Mouse (Mus musculus) activated CD4-positive, CD25-positive, alpha-beta regulatory T cell, adult 4 months (primary cell): ENCODE measurements around the gene Mepce. TPM values are rescaled to one million over a fixed set of nuclear protein-coding genes. Genes with fewer than 3 reads are reported as not detected.

Source experiments
- ATAC-seq: one replicate; pipeline ENCODE4 v1.8.0; 2017
- polyA plus RNA-seq, 2 experiments: library from polyadenylated mRNA; unstranded; fragments of 100-300 nt; shearing (Covaris generic); gene quantifications; one replicate each; pipeline ENCODE4 v1.2.1; 2017

Gene Mepce
- polyA plus RNA-seq, 2 experiments from 2014 or later, result 22.4 to 26.9 TPM

GRCm38 (mm10) chr5:137786109-137786942 lies 1.1 kb downstream of the Mepce start:
- ATAC-seq, result peak; percentile 72

GRCm38 (mm10) chr5:137785164-137786031 lies 2.1 kb downstream of the Mepce start:
- peak; percentile 0 for ATAC-seq

- ATAC-seq, result no peak
Measured at GRCm38 (mm10) chr5:137784546-137784945, 2.9 kb downstream of the Mepce start.

- ATAC-seq, result no peak
Measured at GRCm38 (mm10) chr5:137783901-137784540, 3.4 kb downstream of the Mepce start.

GRCm38 (mm10) chr5:137782776-137783522 lies 4.5 kb downstream of the Mepce start:
- ATAC-seq, result no peak

- no peak for ATAC-seq
Measured at GRCm38 (mm10) chr5:137781661-137782060, 5.8 kb downstream of the Mepce start.

GRCm38 (mm10) chr5:137779053-137779933 lies 8.2 kb downstream of the Mepce start:
- peak; percentile 20 for ATAC-seq

- peak; percentile 95 for ATAC-seq
Measured at GRCm38 (mm10) chr5:137778635-137779034, 8.8 kb downstream of the Mepce start, which contains the start of gene Ppp1r35. Gene Ppp1r35 (plus strand): TSS chr5:137778849.

GRCm38 (mm10) chr5:137777267-137777845 lies 10.1 kb downstream of the Mepce start:
- ATAC-seq, result no peak

- no peak for ATAC-seq
Measured at GRCm38 (mm10) chr5:137776408-137776918, 11.0 kb downstream of the Mepce start.

GRCm38 (mm10) chr5:137775587-137776290 lies 11.7 kb downstream of the Mepce start:
- ATAC-seq, result no peak

- ATAC-seq, result no peak
Measured at GRCm38 (mm10) chr5:137772755-137773154, 14.7 kb downstream of the Mepce start.

GRCm38 (mm10) chr5:137770709-137771108 lies 16.7 kb downstream of the Mepce start:
- ATAC-seq, result peak; percentile 54

- no peak for ATAC-seq
Measured at GRCm38 (mm10) chr5:137768475-137768874, 19.0 kb downstream of the Mepce start.

- no peak for ATAC-seq
Measured at GRCm38 (mm10) chr5:137766270-137766669, 21.2 kb downstream of the Mepce start.

GRCm38 (mm10) chr5:137764609-137765340 lies 22.7 kb downstream of the Mepce start:
- no peak for ATAC-seq

- ATAC-seq, result peak; percentile 75
Measured at GRCm38 (mm10) chr5:137759971-137760412, 27.5 kb downstream of the Mepce start.

- no peak for ATAC-seq
Measured at GRCm38 (mm10) chr5:137758921-137759534, 28.4 kb downstream of the Mepce start.
